ENCODE assay signal across 27 mouse cellular contexts in the genomic region with DNA sequence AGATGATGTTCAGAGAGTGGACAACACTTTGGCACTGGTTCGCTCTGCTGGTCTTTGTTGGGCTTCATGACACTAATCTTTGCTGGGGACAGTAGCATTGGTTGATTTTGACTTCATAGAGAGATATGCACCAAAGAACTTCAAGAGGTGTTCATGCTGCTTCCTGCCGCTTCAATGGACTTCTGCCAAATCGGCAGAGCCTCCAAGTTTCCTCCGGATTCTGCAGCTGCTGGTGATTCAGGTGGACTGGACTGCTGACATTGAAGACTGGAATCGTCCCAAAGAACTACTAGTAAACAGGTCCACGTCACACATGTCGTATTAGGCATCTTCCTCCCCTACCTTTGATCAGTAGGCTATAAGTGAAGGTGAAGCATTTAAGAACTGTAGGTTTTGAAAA. TPM values are rescaled to one million over a fixed set of nuclear protein-coding genes. Genes with fewer than 3 reads are reported as not detected.
DNase-seq lines count a peak whose midpoint lies in the region; ATAC-seq lines count a peak whose summit lies in the region.
"Had no signal": no experiment of that assay in that cellular context is flagged by ENCODE, and none has a peak within 500 bp of the region (broad histone marks: within the 10 kb centered on the region; RNA-seq: fewer than 3 reads in every experiment).

No protein-coding gene starts in this region.

- WGBS in kidney, embryonic 15.5 days: 89% methylated on average over 7 of the region's 7 CpGs

- H3K4me2 ChIP-seq in kidney, embryonic 15.5 days: no peak overlapping the region
- H3K4me2 ChIP-seq: forebrain, embryonic 13.5 days; hindbrain, embryonic 14.5 days; limb, embryonic 12.5 days; liver, embryonic 15.5 days; lung, embryonic 14.5 days had no signal

- H3K36me3 ChIP-seq in kidney, embryonic 15.5 days: peaks cover 45% of the 10 kb centered on the region

- no peak overlapping the region for H3K27ac ChIP-seq in kidney, embryonic 15.5 days
- H3K27ac ChIP-seq: forebrain, embryonic 13.5 days; hindbrain, embryonic 14.5 days; kidney, postnatal 0 days; layer of hippocampus, adult 2 months; left cerebral cortex, adult 2 months; limb, embryonic 12.5 days; liver, embryonic 15.5 days; stomach, postnatal 0 days had no signal

- DNase-seq in cerebellum, adult 9-11 months: peak; percentile 43
- DNase-seq in kidney, adult 11 months: peak; percentile 17
- peak; percentile 42 to 43 for DNase-seq in cerebellum, postnatal 10 days
- DNase-seq in kidney, postnatal 25 days: peak; percentile 41 to 63
- no peak for DNase-seq in natural killer cell, adult 2 months (ENCODE audit: low spot score in 2 of 2)
- DNase-seq: adrenal gland, postnatal 14 days; gastrocnemius, postnatal 25 days; lung, embryonic 14.5 days; lung, postnatal 14 days; midbrain, embryonic 14.5 days; right cerebral cortex, adult 18-20 months; thymus, adult 18-20 months; thymus, postnatal 25 days had no signal

- ATAC-seq in cerebellum, adult (ENCODE audit: insufficient number of reproducible peaks, low FRiP score, low TSS enrichment): no peak
- no peak for ATAC-seq in kidney, embryonic 15.5 days (replicated peaks; ENCODE audit: low FRiP score)
- ATAC-seq: CD4-positive, CD25-positive, alpha-beta regulatory T cell, adult 4 months; forebrain, embryonic 13.5 days had no signal

- no peaks in the 10 kb centered on the region for H3K27me3 ChIP-seq in kidney, embryonic 15.5 days
- H3K27me3 ChIP-seq: forebrain, embryonic 13.5 days; limb, embryonic 12.5 days; liver, embryonic 15.5 days had no signal

- H3K9ac ChIP-seq in kidney, embryonic 15.5 days: no peak overlapping the region
- H3K9ac ChIP-seq: forebrain, embryonic 13.5 days; hindbrain, embryonic 14.5 days; limb, embryonic 12.5 days; liver, embryonic 15.5 days; lung, embryonic 14.5 days had no signal

- no peaks in the 10 kb centered on the region for H3K9me3 ChIP-seq in kidney, embryonic 15.5 days (replicated peaks)
- H3K9me3 ChIP-seq: forebrain, embryonic 13.5 days; liver, embryonic 15.5 days had no signal

- H3K4me3 ChIP-seq in kidney, embryonic 15.5 days (replicated peaks): no peak overlapping the region
- H3K4me3 ChIP-seq: forebrain, embryonic 13.5 days; layer of hippocampus, adult 2 months; left cerebral cortex, adult 2 months; limb, embryonic 12.5 days; liver, embryonic 15.5 days had no signal

- H3K4me1 ChIP-seq in kidney, embryonic 15.5 days: no peaks in the 10 kb centered on the region
- H3K4me1 ChIP-seq: limb, embryonic 12.5 days; liver, embryonic 15.5 days had no signal

RNA-seq across cellular contexts. Expression of gene Zfp292, which starts 30.7 kb away (rescaled TPM):
- polyA plus RNA-seq in kidney, embryonic 15.5 days (2015; fragmentation: Nextera tagmentation; extraction: Ambion mirVana): 17.8 and 18.5 TPM in 2 replicates

RNA-seq across cellular contexts. Expression of gene Cga, which starts 41.5 kb away (rescaled TPM):
- not detected in 2 replicates for polyA plus RNA-seq in kidney, embryonic 15.5 days (2015; fragmentation: Nextera tagmentation; extraction: Ambion mirVana)
- polyA plus RNA-seq: CD4-positive, CD25-positive, alpha-beta regulatory T cell, adult 4 months; forebrain, embryonic 13.5 days; heart, postnatal 0 days; hindbrain, embryonic 14.5 days; kidney, postnatal 0 days; limb, embryonic 12.5 days; lung, embryonic 14.5 days; midbrain, embryonic 14.5 days; neural tube, embryonic 11.5 days; spleen, adult 2 months had no signal

Comparison
In these comparisons a context has a peak if more than half of its experiments do, and no peak if none do; other contexts are left out.
1. DNase-seq: peak in cerebellum, adult 9-11 months (single experiment), kidney, adult 11 months (single experiment), cerebellum, postnatal 10 days (2 of 2) and kidney, postnatal 25 days (2 of 2); none in natural killer cell, adult 2 months (0 of 2).